Mouse (Mus musculus) hindbrain, embryonic 11.5 days (tissue): Measurements from ENCODE around the gene Tspan9. TPM values are rescaled to one million over a fixed set of nuclear protein-coding genes. Genes with fewer than 3 reads are reported as not detected.
A peak's percentile ranks its signal among the peaks of the same experiment; 100 is the strongest.

Experiments
- ATAC-seq: fragments of 200-750 bp; cut with Nextera tagmentation; 2 replicates; pipeline ENCODE4 v1.8.0; 2017; ENCODE audit warnings: mild to moderate bottlenecking, moderate TSS enrichment, moderate library complexity; ENCODE audit not compliant: low FRiP score
- DNase-seq: peaks from one replicate; pipeline ENCODE4 v3.0.0-alpha.2; 2015; ENCODE audit warnings: low spot score
- H3K27ac ChIP-seq: fragments of 300-500 bp; sonication (generic); 2 replicates; pipeline ENCODE4 v1.5.1; 2014; ENCODE audit warnings: mild to moderate bottlenecking, low read depth, low read length
- H3K27me3 ChIP-seq: fragments of 300-500 bp; sonication (generic); 2 replicates; pipeline ENCODE4 v1.6.1; 2014; ENCODE audit warnings: mild to moderate bottlenecking, low read length, moderate library complexity, mixed read lengths; ENCODE audit not compliant: control insufficient read depth, insufficient read depth
- H3K36me3 ChIP-seq: fragments of 300-500 bp; sonication (generic); 2 replicates; pipeline ENCODE4 v1.6.1; 2014; ENCODE audit warnings: mild to moderate bottlenecking, low read length, moderate library complexity, mixed read lengths; ENCODE audit not compliant: control insufficient read depth, insufficient read depth
- H3K4me1 ChIP-seq: fragments of 300-500 bp; sonication (generic); replicated peaks from 2 replicates; pipeline ENCODE4 v1.6.1; 2014; ENCODE audit warnings: low read length, mixed read lengths; ENCODE audit not compliant: control insufficient read depth, insufficient read depth
- H3K4me2 ChIP-seq: fragments of 300-500 bp; sonication (generic); replicated peaks from 2 replicates; pipeline ENCODE4 v1.6.1; 2014; ENCODE audit warnings: mild to moderate bottlenecking, low read depth, low read length
- H3K4me3 ChIP-seq: fragments of 300-500 bp; sonication (generic); 2 replicates; pipeline ENCODE4 v1.5.1; 2014; ENCODE audit warnings: low read depth, low read length
- H3K9ac ChIP-seq: fragments of 300-500 bp; sonication (generic); 2 replicates; pipeline ENCODE4 v1.6.1; 2014; ENCODE audit warnings: low read depth, low read length
- H3K9me3 ChIP-seq: fragments of 300-500 bp; sonication (generic); 2 replicates; pipeline ENCODE4 v1.6.1; 2016; ENCODE audit warnings: low read length; ENCODE audit not compliant: control insufficient read depth
- WGBS: fragments of 180-500 bp; shearing (Covaris S2); extraction: QIAGEN DNeasy Blood & Tissue Kit; methylation state at CpG from one replicate; pipeline ENCODE4 v1.1.7; 2014; 5-methylcytosine and 5-hydroxymethylcytosine counted together
- polyA plus RNA-seq: library from polyadenylated mRNA; unstranded; fragments of >200 nt; fragmentation: Nextera tagmentation; extraction: Ambion mirVana; gene quantifications from 2 replicates; pipeline ENCODE4 v1.2.1, GENCODE M21; 2014

Gene Tspan9
- polyA plus RNA-seq, 1 experiment from 2014 or later, result 46.2 TPM

DNA sequence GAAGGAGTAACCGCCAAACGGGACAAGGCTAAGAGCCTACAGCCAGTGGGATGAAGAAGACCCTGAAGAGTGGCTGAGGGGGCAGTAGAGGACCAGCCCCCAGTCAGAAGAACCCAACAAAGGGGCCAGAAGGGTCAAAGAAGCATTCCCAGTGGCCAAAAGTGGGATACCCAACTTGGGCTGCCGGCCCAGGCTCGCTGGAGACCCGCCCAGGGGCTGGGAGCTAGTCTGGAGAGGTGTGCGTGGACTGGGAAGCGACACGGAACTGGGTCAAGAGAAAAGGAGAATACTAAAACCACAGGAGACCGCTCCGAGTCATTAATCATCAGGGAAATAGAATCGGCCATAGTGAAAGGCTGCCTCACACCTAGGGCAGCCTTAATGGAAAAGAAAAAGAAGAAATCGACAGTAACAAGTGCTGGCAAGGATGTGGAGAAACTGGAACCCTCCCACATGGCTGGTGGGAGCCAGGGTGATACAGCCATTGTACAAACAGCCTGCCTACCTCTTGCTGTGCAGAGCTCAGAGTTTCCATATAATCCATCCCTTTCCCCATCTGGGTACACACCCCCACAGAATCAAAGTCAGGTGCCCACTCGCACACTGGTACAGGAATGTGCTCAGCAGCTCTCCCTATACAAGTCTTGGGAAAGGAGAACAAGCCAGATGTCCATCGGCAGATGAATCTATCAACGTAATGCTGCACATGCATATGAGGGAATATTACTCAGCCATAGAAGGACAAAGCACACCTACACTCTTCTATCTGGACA, 49.4 kb downstream of the Tspan9 start:
- Histone ChIP-seq H3K27ac (no peak overlapping the region), H3K4me3 (no peak overlapping the region), H3K4me1 (no peaks in the 10 kb centered on the region; the same call in 1 of the 2 replicates), H3K36me3 (no peaks in the 10 kb centered on the region), H3K9me3 (no peaks in the 10 kb centered on the region), H3K4me2 (no peak overlapping the region), H3K9ac (no peak overlapping the region), H3K27me3 (no peaks in the 10 kb centered on the region)
- DNase-seq (no peak), ATAC-seq (no peak)
- 68% methylated on average over 15 of the region's 15 CpGs for whole genome bisulfite sequencing

DNA sequence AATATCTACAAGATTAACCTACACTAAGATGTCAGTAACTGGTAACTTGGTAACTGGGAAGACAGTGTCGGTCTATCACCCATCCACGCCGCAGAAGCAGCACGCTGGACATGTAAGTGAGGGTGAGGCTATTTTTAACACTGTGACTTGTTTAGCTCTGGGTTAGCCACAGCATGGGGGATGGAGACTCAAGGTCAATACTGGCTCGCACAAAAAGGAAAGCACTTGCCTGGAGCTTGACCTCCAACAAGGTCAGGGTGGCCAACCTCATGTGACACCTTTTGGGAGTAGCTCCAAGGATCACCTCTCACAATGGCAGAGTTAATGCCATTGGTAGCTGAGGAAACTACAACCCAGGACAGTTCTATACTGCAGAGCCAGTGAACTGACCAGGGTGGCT, 50.8 kb downstream of the Tspan9 start:
- no peak for DNase-seq
- 91% methylated on average over 5 of the region's 5 CpGs for WGBS
- Histone ChIP-seq H3K4me2 (no peak overlapping the region), H3K27ac (no peak overlapping the region), H3K27me3 (no peaks in the 10 kb centered on the region), H3K36me3 (no peaks in the 10 kb centered on the region), H3K4me3 (no peak overlapping the region), H3K9ac (no peak overlapping the region), H3K4me1 (no peaks in the 10 kb centered on the region; the same call in 1 of the 2 replicates), H3K9me3 (no peaks in the 10 kb centered on the region)
- ATAC-seq, result no peak

DNA sequence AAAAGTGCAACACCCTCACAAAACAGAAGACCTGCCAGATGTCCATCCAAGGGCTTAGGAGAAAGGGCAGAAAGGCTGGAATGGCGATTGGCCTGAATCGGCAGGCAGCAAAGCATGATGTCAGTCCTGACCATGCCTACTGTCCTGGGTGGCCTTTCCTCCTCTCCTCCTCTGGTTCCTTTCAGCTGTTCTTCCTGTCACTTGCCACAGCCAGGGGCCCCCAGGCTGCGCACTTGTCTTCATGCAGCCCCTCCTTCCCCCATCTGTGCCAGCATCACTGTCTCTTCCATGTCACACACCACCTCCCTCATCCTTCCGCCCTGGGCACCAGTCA, 51.6 kb downstream of the Tspan9 start:
- Histone ChIP-seq H3K4me2 (no peak overlapping the region), H3K27me3 (no peaks in the 10 kb centered on the region), H3K9me3 (no peaks in the 10 kb centered on the region), H3K4me3 (no peak overlapping the region), H3K9ac (no peak overlapping the region), H3K4me1 (no peaks in the 10 kb centered on the region; the same call in 1 of the 2 replicates), H3K36me3 (no peaks in the 10 kb centered on the region), H3K27ac (no peak overlapping the region)
- 81% methylated on average over 4 of the region's 4 CpGs for WGBS
- no peak for DNase-seq
- ATAC-seq, result no peak

DNA sequence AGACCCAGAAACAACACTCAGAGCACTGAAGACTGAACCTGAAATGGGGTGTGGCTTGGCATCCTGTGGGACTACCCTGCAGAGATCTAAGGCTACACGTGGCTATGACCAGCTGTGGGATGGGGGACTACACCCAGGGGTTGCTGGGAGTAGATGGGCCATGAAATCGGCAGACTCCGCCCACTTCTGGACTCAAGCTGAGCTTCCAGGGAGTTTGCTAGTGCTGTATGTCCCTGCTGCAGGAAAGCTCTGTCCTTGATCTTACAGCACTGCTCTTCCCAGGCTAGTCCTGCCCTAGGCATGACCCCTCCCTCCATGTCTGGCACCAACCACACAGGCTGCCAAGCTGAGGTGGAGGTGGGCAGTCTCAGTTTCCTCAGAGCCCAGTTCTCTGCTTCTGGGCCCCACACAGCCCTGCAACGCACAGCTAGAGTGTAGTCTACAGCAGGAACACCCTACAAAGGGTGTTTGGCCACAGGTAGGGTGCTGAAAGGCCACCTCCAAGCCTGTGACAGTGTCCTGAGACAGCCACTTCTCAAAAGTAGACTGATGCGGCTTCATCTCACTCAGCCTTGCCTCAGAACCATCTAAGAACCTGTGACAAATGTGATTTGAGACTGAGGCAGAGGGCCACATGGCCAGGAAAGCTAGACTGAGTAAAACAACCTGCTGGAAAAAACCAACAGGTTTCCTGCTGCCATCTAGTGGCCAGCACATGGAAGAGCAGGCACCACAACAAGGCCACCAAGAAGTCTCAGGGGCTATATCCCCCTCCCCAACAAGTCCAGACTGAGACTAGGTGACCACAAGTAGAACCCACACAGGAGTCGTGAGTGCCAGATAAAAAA, 52.2 kb downstream of the Tspan9 start:
- H3K9me3 ChIP-seq, result no peaks in the 10 kb centered on the region
- H3K4me2 ChIP-seq, result no peak overlapping the region
- no peaks in the 10 kb centered on the region; the same call in 1 of the 2 replicates for H3K4me1 ChIP-seq
- 25% methylated on average over 6 of the region's 6 CpGs for WGBS
- no peak overlapping the region for H3K27ac ChIP-seq
- H3K27me3 ChIP-seq, result no peaks in the 10 kb centered on the region
- no peak overlapping the region for H3K4me3 ChIP-seq
- peak; percentile 81 for DNase-seq
- no peaks in the 10 kb centered on the region for H3K36me3 ChIP-seq
- ATAC-seq, result peak; percentile 42
- H3K9ac ChIP-seq, result no peak overlapping the region

DNA sequence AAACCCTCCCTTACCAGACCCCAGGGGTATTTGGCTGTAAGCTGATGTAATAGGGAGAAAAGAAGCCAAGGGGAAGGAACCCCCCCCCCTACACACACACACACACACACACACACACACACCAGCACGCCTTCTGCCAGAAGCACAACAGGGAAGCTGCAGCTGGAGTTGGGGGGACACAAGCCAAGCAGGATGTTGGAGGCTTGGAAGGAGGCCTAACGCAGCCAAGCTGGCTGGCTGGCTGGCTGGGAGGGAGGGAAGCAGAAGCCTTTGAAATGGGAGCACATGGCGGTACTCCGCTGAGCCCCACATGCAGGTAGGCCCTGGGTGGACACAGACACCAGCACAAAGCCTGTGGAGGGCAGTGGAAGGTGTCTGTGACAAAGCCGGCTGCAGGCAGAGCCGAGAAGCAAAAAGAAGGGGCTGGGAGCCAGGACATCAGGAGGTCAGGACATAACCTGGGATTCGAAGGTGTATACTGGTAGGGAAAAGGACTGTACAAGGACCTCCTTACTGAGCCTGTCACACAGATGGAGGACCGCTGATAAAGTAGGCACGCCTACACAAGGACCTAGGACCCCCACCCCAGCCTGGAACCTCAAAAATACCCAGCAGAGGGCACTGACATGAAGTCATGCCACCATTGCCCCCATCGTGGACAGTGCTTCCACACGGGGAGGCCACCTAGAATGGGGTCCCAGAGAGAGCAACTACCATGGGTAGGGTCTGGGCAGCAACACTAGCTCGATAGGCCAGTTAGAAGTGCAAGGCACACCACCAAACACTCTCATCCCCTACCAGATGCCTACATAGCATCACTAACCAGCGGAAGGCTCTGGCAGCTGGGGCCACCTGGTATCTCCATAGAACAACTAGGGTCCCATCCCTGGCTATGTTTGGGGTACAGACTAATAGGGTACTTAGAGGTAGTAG, 53.4 kb downstream of the Tspan9 start:
- no peaks in the 10 kb centered on the region; the same call in 1 of the 2 replicates for H3K4me1 ChIP-seq
- no peaks in the 10 kb centered on the region for H3K9me3 ChIP-seq
- H3K27me3 ChIP-seq, result no peaks in the 10 kb centered on the region
- no peak overlapping the region for H3K27ac ChIP-seq
- ATAC-seq, result no peak
- no peak overlapping the region for H3K4me3 ChIP-seq
- no peak overlapping the region for H3K9ac ChIP-seq
- no peak for DNase-seq
- 75% methylated on average over 13 of the region's 13 CpGs for WGBS
- H3K36me3 ChIP-seq, result no peaks in the 10 kb centered on the region
- H3K4me2 ChIP-seq, result no peak overlapping the region

DNA sequence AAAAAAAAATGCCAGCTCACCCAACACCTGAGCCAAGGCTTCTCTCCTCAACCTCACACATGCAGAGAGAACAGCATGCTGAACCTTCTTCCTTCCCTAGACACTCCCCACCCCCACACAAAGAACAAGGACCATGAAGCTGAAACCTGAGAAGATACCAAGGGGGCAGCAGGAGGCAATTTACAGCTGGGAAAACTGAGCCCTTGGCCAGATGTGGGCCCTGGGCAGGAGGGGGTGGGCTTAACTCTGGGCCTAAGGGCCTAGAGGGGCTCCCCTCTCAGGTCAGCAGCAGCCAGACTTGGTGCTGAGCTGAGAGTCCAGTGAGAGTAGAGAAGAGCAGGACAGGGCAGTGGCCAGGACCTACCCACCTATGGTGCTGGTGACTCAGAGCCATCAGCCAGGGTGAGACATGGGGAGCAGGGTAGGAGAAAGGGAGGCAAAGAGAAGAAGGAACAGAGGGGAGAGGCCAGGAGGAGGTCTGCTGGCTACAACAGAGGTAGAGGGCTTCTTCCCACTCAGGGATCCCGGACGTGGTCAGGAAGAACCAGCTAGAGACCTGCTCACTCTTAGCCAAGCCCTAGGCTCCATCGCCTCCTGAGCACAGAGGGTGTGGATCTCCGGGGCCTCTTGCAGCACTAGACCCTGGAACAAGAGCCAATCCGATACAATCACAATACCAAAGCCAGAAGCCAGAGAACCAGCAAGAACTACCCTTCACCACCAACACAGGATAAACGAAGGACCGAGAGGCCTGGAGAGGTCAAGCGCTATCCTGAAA, 54.5 kb downstream of the Tspan9 start:
- H3K4me3 ChIP-seq, result no peak overlapping the region
- WGBS, result 70% methylated on average over 8 of the region's 8 CpGs
- H3K4me1 ChIP-seq, result no peaks in the 10 kb centered on the region; the same call in 1 of the 2 replicates
- H3K36me3 ChIP-seq, result no peaks in the 10 kb centered on the region
- H3K9ac ChIP-seq, result no peak overlapping the region
- H3K27ac ChIP-seq, result no peak overlapping the region
- H3K4me2 ChIP-seq, result no peak overlapping the region
- no peaks in the 10 kb centered on the region for H3K9me3 ChIP-seq
- DNase-seq (no peak), ATAC-seq (no peak)
- no peaks in the 10 kb centered on the region for H3K27me3 ChIP-seq

DNA sequence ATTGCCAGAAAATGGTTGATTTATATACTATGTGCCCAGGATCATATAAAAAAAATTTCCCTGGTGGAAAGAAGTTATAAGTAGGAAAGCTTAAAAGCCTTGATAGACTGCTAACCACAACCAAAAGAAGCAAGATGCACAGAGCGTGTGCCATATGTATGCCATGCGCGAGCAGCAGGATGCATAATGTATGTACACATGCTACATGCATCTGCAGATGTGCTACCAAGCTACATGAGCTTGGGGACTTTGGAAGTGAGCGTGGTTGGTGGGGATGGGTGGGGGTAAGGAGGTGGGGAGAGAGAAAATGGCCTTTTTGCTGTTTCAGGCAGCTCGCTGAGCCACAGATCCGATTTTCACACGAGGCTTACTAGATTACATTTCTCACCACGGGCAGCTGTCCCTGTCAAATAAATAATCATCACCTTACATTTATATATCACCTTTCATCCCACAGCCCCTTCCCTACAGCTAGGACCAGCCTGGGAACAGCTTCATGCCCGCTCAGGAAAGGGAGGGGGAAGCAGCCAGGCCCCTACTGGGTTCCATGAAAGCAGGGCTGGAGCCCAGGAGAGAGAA, 57.8 kb downstream of the Tspan9 start:
- H3K9ac ChIP-seq, result no peak overlapping the region

More for the DNA sequence above, 57.8 kb downstream of the Tspan9 start:
- ATAC-seq (no peak), DNase-seq (no peak)
- H3K4me2 ChIP-seq, result no peak overlapping the region
- no peaks in the 10 kb centered on the region for H3K27me3 ChIP-seq
- no peaks in the 10 kb centered on the region for H3K36me3 ChIP-seq
- no peaks in the 10 kb centered on the region for H3K4me1 ChIP-seq
- no peaks in the 10 kb centered on the region for H3K9me3 ChIP-seq
- 59% methylated on average over 9 of the region's 9 CpGs for WGBS
- H3K27ac ChIP-seq, result no peak overlapping the region
- no peak overlapping the region for H3K4me3 ChIP-seq
